Mouse (Mus musculus) hindbrain, embryonic 10.5 days (tissue): Measurements from ENCODE around the gene Igfbp7. TPM values are rescaled to one million over a fixed set of nuclear protein-coding genes. Genes with fewer than 3 reads are reported as not detected.

Experiments
- DNase-seq: peaks from one replicate; pipeline ENCODE4 v3.0.0-alpha.2; 2017; ENCODE audit warnings: low spot score
- H3K27ac ChIP-seq: fragments of 300-500 bp; sonication (generic); 2 replicates; pipeline ENCODE4 v1.5.1; 2016; ENCODE audit warnings: mild to moderate bottlenecking, moderate library complexity
- H3K27me3 ChIP-seq: fragments of 300-500 bp; sonication (generic); 2 replicates; pipeline ENCODE4 v1.6.1; 2016; ENCODE audit warnings: mild to moderate bottlenecking; ENCODE audit not compliant: poor library complexity, insufficient read depth, severe bottlenecking
- H3K36me3 ChIP-seq: fragments of 300-500 bp; sonication (generic); 2 replicates; pipeline ENCODE4 v1.6.1; 2016; ENCODE audit warnings: mild to moderate bottlenecking, moderate library complexity
- H3K4me1 ChIP-seq: fragments of 300-500 bp; sonication (generic); replicated peaks from 2 replicates; pipeline ENCODE4 v1.6.1; 2016; ENCODE audit warnings: mild to moderate bottlenecking
- H3K4me3 ChIP-seq: fragments of 300-500 bp; sonication (generic); 2 replicates; pipeline ENCODE4 v1.5.1; 2016; ENCODE audit warnings: mild to moderate bottlenecking, moderate library complexity
- H3K9me3 ChIP-seq: fragments of 300-500 bp; sonication (generic); 2 replicates; pipeline ENCODE4 v1.6.1; 2016; ENCODE audit warnings: mild to moderate bottlenecking, moderate library complexity
- WGBS: fragments of 180-500 bp; shearing (Covaris S2); methylation state at CpG from one replicate; pipeline ENCODE4 v1.1.7; 2016; 5-methylcytosine and 5-hydroxymethylcytosine counted together
- polyA plus RNA-seq: library from polyadenylated mRNA; unstranded; fragments of >200 nt; fragmentation: Nextera tagmentation; extraction: Ambion mirVana; gene quantifications from 2 replicates; pipeline ENCODE4 v1.2.1, GENCODE M21; 2016

Igfbp7 gene
- polyA plus RNA-seq, 1 experiment from 2014 or later: 25.9 TPM

GRCm38 (mm10) chr5:77368194-77368593 lies 39.6 kb downstream of the Igfbp7 start:
- no peak for DNase-seq
- Histone ChIP-seq H3K4me1 (peaks cover 9% of the 10 kb centered on the region), H3K27ac (no peak overlapping the region), H3K27me3 (no peaks in the 10 kb centered on the region), H3K9me3 (no peaks in the 10 kb centered on the region), H3K4me3 (no peak overlapping the region), H3K36me3 (no peaks in the 10 kb centered on the region)
- WGBS: 38% methylated on average over 7 of the region's 7 CpGs

- 60% methylated on average over 12 of the region's 12 CpGs for WGBS
- Histone ChIP-seq H3K9me3 (no peaks in the 10 kb centered on the region), H3K4me3 (no peak overlapping the region), H3K27me3 (no peaks in the 10 kb centered on the region), H3K4me1 (peaks cover 6% of the 10 kb centered on the region), H3K27ac (no peak overlapping the region), H3K36me3 (no peaks in the 10 kb centered on the region)
- no peak for DNase-seq
Measured at GRCm38 (mm10) chr5:77367682-77368081, 40.2 kb downstream of the Igfbp7 start.

GRCm38 (mm10) chr5:77367145-77367544 lies 40.7 kb downstream of the Igfbp7 start:
- Histone ChIP-seq H3K4me3 (no peak overlapping the region), H3K27ac (no peak overlapping the region), H3K4me1 (0 out of 2 replicates have a peak, but pooled peaks cover under 1% of the 10 kb centered on the region), H3K9me3 (no peaks in the 10 kb centered on the region), H3K36me3 (no peaks in the 10 kb centered on the region), H3K27me3 (no peaks in the 10 kb centered on the region)
- 95% methylated on average over 1 of the region's 1 CpGs for WGBS
- no peak for DNase-seq

GRCm38 (mm10) chr5:77366313-77366712 lies 41.5 kb downstream of the Igfbp7 start:
- 91% methylated on average over 8 of the region's 8 CpGs for WGBS
- Histone ChIP-seq H3K9me3 (no peaks in the 10 kb centered on the region), H3K4me3 (no peak overlapping the region), H3K36me3 (no peaks in the 10 kb centered on the region), H3K27me3 (no peaks in the 10 kb centered on the region), H3K4me1 (no peaks in the 10 kb centered on the region), H3K27ac (no peak overlapping the region)
- no peak for DNase-seq

DNA sequence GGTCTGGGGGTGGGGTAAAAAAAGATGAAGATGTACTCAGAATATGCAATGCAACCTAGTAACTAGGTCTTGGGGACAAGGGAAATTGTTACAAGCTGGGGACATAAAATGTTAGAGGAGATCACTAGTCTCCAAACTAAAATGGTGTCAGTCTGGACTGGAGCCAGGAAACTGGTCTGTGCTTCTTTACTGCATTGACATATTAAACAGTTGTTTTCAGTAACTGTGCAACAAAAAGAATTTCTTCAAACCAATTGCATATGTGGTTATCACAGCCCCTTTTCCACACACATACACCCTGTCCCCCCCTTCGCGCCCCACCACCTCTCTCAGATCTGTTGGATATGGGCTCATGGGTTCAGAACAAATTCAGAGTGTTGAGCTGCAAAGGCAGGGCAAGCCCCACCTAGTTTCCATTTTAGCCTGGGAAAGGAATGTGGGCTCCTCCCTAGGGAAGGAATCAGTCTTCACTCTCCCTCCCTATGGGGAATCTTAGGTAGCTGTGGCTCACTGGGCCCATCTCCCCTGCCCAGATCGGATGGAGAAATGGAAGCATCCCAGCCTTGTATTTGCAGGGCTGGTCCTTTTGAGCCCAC lies 43.3 kb downstream of the Igfbp7 start:
- H3K27ac ChIP-seq: no peak overlapping the region
- no peak overlapping the region for H3K4me3 ChIP-seq
- DNase-seq: no peak
- no peaks in the 10 kb centered on the region for H3K4me1 ChIP-seq
- H3K36me3 ChIP-seq: no peaks in the 10 kb centered on the region
- no peaks in the 10 kb centered on the region; the same call in 1 of the 2 replicates for H3K27me3 ChIP-seq
- 88% methylated on average over 3 of the region's 3 CpGs for WGBS
- no peaks in the 10 kb centered on the region for H3K9me3 ChIP-seq

- 83% methylated on average over 6 of the region's 6 CpGs for WGBS
- no peak for DNase-seq
- no peaks in the 10 kb centered on the region; the same call in 1 of the 2 replicates for H3K27me3 ChIP-seq
Measured at GRCm38 (mm10) chr5:77363650-77364049, 44.2 kb downstream of the Igfbp7 start.

GRCm38 (mm10) chr5:77362120-77362519 lies 45.7 kb downstream of the Igfbp7 start:
- no peak overlapping the region for H3K4me3 ChIP-seq
- WGBS: 57% methylated on average over 3 of the region's 3 CpGs

More at GRCm38 (mm10) chr5:77363650-77364049, 44.2 kb downstream of the Igfbp7 start:
- peaks cover 1% of the 10 kb centered on the region for H3K4me1 ChIP-seq
- H3K9me3 ChIP-seq: no peaks in the 10 kb centered on the region
- H3K36me3 ChIP-seq: no peaks in the 10 kb centered on the region
- H3K4me3 ChIP-seq: no peak overlapping the region
- no peak overlapping the region for H3K27ac ChIP-seq

DNA sequence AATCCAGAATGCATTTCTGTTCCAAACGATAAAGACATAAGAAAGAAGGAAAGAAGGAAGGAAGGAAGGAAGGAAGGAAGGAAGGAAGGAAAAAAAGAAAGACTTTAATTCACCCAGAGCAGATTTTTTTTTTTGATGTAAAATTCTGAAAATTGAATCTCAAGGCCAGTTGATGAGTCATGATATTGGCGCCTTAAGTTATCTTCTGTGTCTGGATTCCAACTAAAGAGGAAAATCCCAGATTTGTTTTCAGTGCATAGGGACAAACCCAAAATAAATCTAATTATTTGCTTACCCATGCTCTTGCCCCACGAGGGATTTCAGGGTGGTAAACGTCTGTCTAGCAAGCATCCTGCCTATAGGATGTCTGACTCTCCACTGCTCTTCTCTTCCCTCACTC lies 46.8 kb downstream of the Igfbp7 start:
- 77% methylated on average over 4 of the region's 4 CpGs for WGBS
- no peak for DNase-seq
- H3K4me1 ChIP-seq: peaks cover 14% of the 10 kb centered on the region
- H3K4me3 ChIP-seq: no peak overlapping the region
- H3K27ac ChIP-seq: no peak overlapping the region
- no peaks in the 10 kb centered on the region for H3K36me3 ChIP-seq
- H3K27me3 ChIP-seq: peaks cover 9% of the 10 kb centered on the region; the same call in 1 of the 2 replicates
- no peaks in the 10 kb centered on the region for H3K9me3 ChIP-seq

More at GRCm38 (mm10) chr5:77362120-77362519, 45.7 kb downstream of the Igfbp7 start:
- H3K4me1 ChIP-seq: peaks cover 14% of the 10 kb centered on the region
- H3K27me3 ChIP-seq: peaks cover 6% of the 10 kb centered on the region; the same call in 1 of the 2 replicates
- H3K36me3 ChIP-seq: no peaks in the 10 kb centered on the region
- no peaks in the 10 kb centered on the region for H3K9me3 ChIP-seq
- no peak overlapping the region for H3K27ac ChIP-seq
- DNase-seq: no peak

- Histone ChIP-seq H3K9me3 (no peaks in the 10 kb centered on the region), H3K36me3 (no peaks in the 10 kb centered on the region), H3K4me3 (no peak overlapping the region), H3K4me1 (peaks cover 14% of the 10 kb centered on the region), H3K27ac (no peak overlapping the region), H3K27me3 (peaks cover 16% of the 10 kb centered on the region)
- no peak for DNase-seq
- WGBS: 90% methylated on average over 4 of the region's 4 CpGs
Measured at GRCm38 (mm10) chr5:77359971-77360370, 47.9 kb downstream of the Igfbp7 start.

DNA sequence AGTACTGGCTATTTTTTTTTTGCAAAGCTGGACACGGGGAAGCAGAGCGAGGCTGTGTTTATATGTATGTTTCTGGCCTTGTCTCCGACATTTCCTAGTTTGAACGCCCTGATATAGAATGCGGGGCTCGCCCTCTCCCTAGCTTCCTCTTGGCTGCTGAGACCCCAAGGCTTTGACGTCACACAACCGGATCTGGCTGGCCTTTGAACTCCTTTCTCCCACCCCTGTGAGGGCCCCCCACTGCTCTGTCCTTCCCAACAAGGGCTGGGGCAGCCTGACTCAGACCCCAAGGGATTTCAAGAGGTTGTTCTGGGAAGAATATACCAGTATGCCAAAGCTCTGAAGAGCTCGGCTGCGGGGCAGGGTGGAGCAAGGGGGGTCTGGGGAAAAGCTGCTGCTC lies 49.5 kb downstream of the Igfbp7 start:
- peak overlapping the region; percentile 83 for H3K27ac ChIP-seq
- WGBS: 5% methylated on average over 10 of the region's 10 CpGs
- no peaks in the 10 kb centered on the region for H3K9me3 ChIP-seq
- DNase-seq: peak; percentile 67
- no peaks in the 10 kb centered on the region for H3K36me3 ChIP-seq
- H3K4me1 ChIP-seq: peaks cover 14% of the 10 kb centered on the region
- peak overlapping the region; percentile 56 for H3K4me3 ChIP-seq
- peaks cover 16% of the 10 kb centered on the region for H3K27me3 ChIP-seq

GRCm38 (mm10) chr5:77357405-77358149 lies 50.3 kb downstream of the Igfbp7 start:
- Histone ChIP-seq H3K27me3 (peaks cover 16% of the 10 kb centered on the region), H3K27ac (peak overlapping the region; percentile 83), H3K4me3 (peak overlapping the region; percentile 56), H3K36me3 (no peaks in the 10 kb centered on the region), H3K9me3 (no peaks in the 10 kb centered on the region), H3K4me1 (peaks cover 14% of the 10 kb centered on the region)
- WGBS: 14% methylated on average over 22 of the region's 22 CpGs
- peak; percentile 58 for DNase-seq

DNA sequence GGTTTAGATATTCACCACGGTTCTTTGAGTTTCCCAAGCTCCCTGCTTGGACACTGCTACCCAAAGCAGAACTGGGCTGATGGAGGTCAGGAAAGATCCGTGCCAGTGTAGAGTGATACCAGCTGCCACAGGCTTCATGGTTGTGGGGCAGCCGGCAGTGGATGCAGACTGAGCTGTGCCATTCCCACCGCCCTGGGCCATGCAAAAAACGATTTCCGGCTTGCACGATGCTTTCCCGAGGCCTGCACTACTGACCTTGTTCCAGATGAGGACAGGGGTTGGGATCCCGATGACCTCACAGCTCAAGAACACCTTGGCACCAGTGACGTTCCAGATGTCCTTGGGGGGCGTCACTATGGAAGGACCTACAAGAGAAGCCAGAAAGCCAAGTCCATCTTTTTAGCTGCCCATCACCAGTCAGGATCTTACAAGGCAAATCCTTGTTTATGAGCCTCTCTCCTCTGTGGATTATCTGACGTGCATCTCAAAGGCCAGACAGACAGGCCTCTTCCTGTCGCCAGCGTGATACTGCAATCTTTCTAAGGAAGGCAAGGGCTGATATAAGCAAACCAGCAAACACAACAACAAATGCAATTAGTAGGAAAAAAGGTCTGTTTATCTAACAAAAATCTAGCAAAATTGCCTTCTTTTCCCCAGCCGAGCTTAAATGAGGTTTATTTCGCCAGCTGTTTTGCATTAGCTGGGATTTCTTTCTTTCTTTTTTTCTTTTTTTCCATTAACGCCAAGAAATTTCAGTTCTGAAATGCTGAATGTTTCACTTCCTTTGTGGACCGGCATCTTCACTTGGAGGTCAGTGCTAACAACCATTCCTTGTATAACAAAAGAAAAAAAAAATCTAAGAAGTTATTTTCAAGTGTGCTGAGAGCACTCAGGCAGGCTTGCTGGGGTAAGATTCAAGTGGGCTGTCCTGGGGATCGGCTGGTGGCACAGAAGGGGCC lies 52.3 kb downstream of the Igfbp7 start:
- Histone ChIP-seq H3K9me3 (no peaks in the 10 kb centered on the region), H3K27me3 (peaks cover 16% of the 10 kb centered on the region), H3K4me1 (peaks cover 14% of the 10 kb centered on the region), H3K36me3 (peaks cover 8% of the 10 kb centered on the region), H3K4me3 (no peak overlapping the region), H3K27ac (0 out of 2 replicates have a peak overlapping the region, but pooled peaks have one; percentile 1)
- 78% methylated on average over 19 of the region's 19 CpGs for WGBS
- DNase-seq: no peak
